Mouse (Mus musculus): ENCODE measurements at regions not wholly inside any gene's neighbourhood (a gene's known extent, or its start where the extent isn't known, plus 50 kb on each side); places are given as distances from the start of the nearest gene placed in this dataset.

DNA sequence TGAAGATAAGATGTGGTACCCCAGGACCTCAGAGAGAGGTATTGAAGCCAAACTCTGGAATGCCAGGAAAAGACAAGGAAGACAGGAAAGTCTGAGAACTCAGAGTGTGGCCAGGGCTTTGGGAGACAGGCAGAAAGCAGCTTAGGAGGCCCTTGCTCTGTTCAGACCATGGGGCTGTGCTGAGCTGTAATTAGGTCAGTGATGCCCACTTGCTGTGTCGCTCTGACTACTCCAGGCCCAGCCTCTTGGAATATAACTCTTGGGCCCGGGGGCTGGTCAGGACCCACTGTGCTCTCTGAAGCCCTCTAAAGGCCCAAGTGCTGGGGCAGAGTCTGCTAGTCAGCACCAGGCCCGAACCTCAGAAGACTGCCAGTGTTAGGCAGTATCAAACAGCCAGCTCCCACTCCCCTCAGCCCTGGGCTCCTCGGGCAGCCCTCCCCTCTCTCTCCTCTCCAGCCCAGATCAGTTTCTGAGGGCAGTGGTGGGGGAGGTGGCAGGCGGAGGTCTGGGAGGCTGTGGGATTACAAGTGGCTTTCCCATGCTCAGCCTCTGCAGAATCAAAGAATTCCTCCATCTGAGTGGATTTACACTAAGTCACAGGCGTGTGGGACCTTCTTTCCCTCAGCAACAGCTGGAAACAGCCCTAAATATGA lies 50.7 kb upstream of the Btrc start:
- TF ChIP-seq CTCF (IDR thresholded peaks at IDR 0.05; ENCODE audit: low read depth) (no peak), EP300 (optimal IDR thresholded peaks at IDR 0.05) (no peak)

Data from stomach, postnatal 0 days (tissue).